Mouse (Mus musculus): ENCODE results near the gene Herc1. TPM values are rescaled to one million over a fixed set of nuclear protein-coding genes. Genes with fewer than 3 reads are reported as not detected.

The Herc1 gene
- polyA plus RNA-seq, 1 experiment from 2014 or later = 15.0 TPM

DNA sequence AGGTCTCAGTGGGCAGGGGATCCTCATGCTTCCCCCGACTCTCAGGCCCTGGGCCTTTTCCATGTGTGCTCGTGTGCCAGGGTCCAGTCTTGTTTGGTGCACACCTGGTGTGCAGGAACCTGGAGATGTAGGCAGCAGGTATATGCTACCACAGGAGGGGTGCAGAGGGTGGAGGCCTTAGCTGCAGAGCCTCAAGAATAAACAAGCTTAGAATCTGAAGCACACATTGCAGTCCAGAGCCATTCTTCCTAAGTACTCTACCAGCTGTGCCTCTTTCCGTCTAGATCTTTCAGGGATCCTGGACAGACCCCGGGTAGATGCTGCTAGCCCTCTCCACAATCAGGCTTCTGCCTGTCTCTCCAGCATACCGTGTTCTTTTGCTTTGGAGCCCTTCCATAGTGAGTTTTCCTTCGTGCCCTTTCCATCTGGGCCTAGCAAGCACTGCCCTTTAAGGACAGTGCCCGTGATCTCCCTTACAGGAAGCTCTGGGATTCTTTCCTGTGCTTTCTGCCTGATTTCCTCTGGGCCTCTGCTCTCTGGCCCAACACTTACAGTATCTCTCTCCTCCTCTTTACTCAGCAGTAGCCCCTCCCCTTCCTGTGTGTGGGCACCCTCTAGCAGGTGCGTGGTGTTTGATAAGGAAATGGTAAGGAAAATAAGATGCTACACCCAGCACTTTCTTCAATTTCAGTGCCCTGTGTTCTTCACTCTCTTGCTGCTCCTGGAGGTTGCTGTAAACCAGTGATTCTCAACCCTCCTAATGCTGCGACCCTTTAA is 155.1 kb downstream of the Herc1 start:
- ATAC-seq (replicated peaks; ENCODE audit: insufficient number of reproducible peaks, insufficient read depth, low FRiP score, low read depth) = no peak
- peaks cover 42% of the 10 kb centered on the region for H3K36me3 ChIP-seq
- 62% methylated on average over 9 of the region's 9 CpGs for WGBS

GRCm38 (mm10) chr9:66506011-66506410 is 155.8 kb downstream of the Herc1 start:
- Histone ChIP-seq H3K4me3 (no peak overlapping the region), H3K4me1 (replicated peaks) (peaks cover 18% of the 10 kb centered on the region), H3K9ac (no peak overlapping the region), H3K4me2 (no peak overlapping the region), H3K36me3 (peaks cover 35% of the 10 kb centered on the region), H3K9me3 (replicated peaks) (no peaks in the 10 kb centered on the region), H3K27me3 (no peaks in the 10 kb centered on the region), H3K27ac (no peak overlapping the region)
- ATAC-seq (replicated peaks; ENCODE audit: insufficient number of reproducible peaks, insufficient read depth, low FRiP score, low read depth) = no peak
- WGBS = 75% methylated on average over 4 of the region's 4 CpGs

More for the DNA sequence above, 155.1 kb downstream of the Herc1 start:
- no peak overlapping the region for H3K4me2 ChIP-seq
- H3K27ac ChIP-seq = no peak overlapping the region; the same call in 1 of the 2 replicates
- H3K9me3 ChIP-seq (replicated peaks) = no peaks in the 10 kb centered on the region
- no peaks in the 10 kb centered on the region for H3K27me3 ChIP-seq
- peaks cover 12% of the 10 kb centered on the region for H3K4me1 ChIP-seq (replicated peaks)
- H3K9ac ChIP-seq = no peak overlapping the region
- no peak overlapping the region for H3K4me3 ChIP-seq

GRCm38 (mm10) chr9:66506424-66506823 is 156.2 kb downstream of the Herc1 start:
- ATAC-seq (replicated peaks; ENCODE audit: insufficient number of reproducible peaks, insufficient read depth, low FRiP score, low read depth) = no peak
- H3K9me3 ChIP-seq (replicated peaks) = no peaks in the 10 kb centered on the region
- no peaks in the 10 kb centered on the region for H3K27me3 ChIP-seq
- no peak overlapping the region for H3K9ac ChIP-seq
- H3K27ac ChIP-seq = no peak overlapping the region
- H3K4me3 ChIP-seq = no peak overlapping the region
- H3K36me3 ChIP-seq = peaks cover 31% of the 10 kb centered on the region
- no peak overlapping the region for H3K4me2 ChIP-seq
- peaks cover 22% of the 10 kb centered on the region for H3K4me1 ChIP-seq (replicated peaks)

- no peak overlapping the region for H3K9ac ChIP-seq
- ATAC-seq (replicated peaks; ENCODE audit: insufficient number of reproducible peaks, insufficient read depth, low FRiP score, low read depth) = no peak
- WGBS = 81% methylated on average over 3 of the region's 3 CpGs
- H3K9me3 ChIP-seq (replicated peaks) = no peaks in the 10 kb centered on the region
- peaks cover 30% of the 10 kb centered on the region for H3K4me1 ChIP-seq (replicated peaks)
- H3K4me3 ChIP-seq = no peak overlapping the region
- H3K36me3 ChIP-seq = peaks cover 19% of the 10 kb centered on the region
- no peak overlapping the region for H3K4me2 ChIP-seq
- 0 out of 2 replicates have a peak overlapping the region, but pooled peaks have one; percentile 18 for H3K27ac ChIP-seq
- H3K27me3 ChIP-seq = no peaks in the 10 kb centered on the region
Observed at GRCm38 (mm10) chr9:66507684-66508083, 157.4 kb downstream of the Herc1 start.

DNA sequence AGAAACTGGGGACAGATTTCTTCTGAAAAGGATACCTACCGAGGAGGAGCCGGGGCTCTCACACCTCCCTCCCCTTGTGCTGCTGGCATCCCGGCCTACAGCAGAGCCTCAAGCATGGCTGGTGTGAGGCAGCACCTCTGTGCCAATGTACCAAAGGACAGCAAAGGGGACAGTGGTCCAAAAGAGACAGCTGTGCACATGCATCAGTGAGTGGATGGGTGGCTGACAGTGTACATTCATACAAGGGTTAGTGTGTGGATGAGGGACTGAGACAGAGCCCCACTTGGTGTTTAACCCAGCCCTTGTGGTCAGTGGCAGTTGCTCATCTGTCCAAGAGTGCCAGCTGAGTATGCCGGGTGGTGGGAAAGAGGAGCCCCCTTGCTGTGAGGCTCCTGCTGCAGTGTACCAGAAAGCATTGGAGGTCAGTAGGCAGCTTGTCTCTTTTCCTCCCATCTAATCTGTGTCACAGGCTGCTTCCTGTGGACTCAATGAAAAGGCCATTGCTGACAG is 158.7 kb downstream of the Herc1 start:
- whole genome bisulfite sequencing = 69% methylated on average over 4 of the region's 4 CpGs
- H3K9ac ChIP-seq = no peak overlapping the region
- H3K27me3 ChIP-seq = no peaks in the 10 kb centered on the region
- no peak overlapping the region for H3K4me2 ChIP-seq
- H3K4me1 ChIP-seq (replicated peaks) = peaks cover 34% of the 10 kb centered on the region
- no peaks in the 10 kb centered on the region for H3K9me3 ChIP-seq (replicated peaks)
- H3K27ac ChIP-seq = 0 out of 2 replicates have a peak overlapping the region, but pooled peaks have one; percentile 8
- no peak for ATAC-seq (replicated peaks; ENCODE audit: insufficient number of reproducible peaks, insufficient read depth, low FRiP score, low read depth)
- H3K4me3 ChIP-seq = no peak overlapping the region
- peaks cover 19% of the 10 kb centered on the region for H3K36me3 ChIP-seq

DNA sequence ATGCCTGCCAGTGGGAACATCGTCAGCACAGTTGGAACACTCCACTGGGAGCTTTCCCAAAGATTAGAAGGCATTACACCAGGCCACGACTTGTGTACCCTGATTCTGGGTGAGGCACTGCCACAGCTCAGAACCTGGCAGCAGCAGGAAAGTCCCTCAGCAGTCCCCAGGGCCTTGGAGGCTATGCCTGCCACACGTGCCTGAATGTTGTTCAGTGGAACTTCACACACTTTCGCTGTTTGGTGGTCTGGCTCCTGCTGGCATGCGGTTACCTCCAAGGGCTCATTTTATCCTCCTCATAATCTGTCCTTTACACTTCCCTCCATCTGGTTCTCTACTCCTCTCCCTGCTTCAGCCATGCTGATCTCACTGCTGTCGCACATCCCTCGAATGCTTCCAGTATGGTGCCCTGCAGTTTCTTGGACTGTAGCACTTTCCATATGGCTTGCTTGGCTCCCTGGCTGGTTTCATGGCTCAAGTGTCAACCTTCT is 160.1 kb downstream of the Herc1 start:
- no peak for ATAC-seq (replicated peaks; ENCODE audit: insufficient number of reproducible peaks, insufficient read depth, low FRiP score, low read depth)
- H3K27me3 ChIP-seq = no peaks in the 10 kb centered on the region
- no peak overlapping the region for H3K4me3 ChIP-seq
- H3K36me3 ChIP-seq = peaks cover 15% of the 10 kb centered on the region; the same call in 1 of the 2 replicates
- no peaks in the 10 kb centered on the region for H3K9me3 ChIP-seq (replicated peaks)
- peaks cover 40% of the 10 kb centered on the region for H3K4me1 ChIP-seq (replicated peaks)
- H3K4me2 ChIP-seq = no peak overlapping the region
- H3K27ac ChIP-seq = peak overlapping the region; percentile 34; the same call in 1 of the 2 replicates
- 65% methylated on average over 7 of the region's 7 CpGs for WGBS
- 0 out of 2 replicates have a peak overlapping the region, but pooled peaks have one; percentile 2 for H3K9ac ChIP-seq

DNA sequence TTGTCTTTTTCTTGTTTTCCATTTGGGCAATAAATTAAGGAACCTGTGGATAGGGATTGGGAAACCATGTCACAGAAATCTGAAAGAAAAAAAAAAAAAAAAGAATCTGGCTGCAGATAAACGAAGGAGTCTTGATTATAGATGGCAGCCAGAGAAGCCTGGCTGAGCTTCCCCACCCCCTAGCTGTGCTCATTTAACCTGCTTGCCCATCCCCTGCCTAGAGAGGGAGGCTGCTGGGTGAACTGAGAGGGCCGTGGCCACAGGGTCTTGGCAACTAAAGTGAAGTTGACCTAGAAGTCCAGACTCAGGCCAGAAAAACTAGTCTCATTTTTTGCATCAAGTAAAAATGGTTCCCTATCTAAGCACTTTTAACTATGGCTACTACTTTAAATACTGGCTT is 160.7 kb downstream of the Herc1 start:
- Histone ChIP-seq H3K9me3 (replicated peaks) (no peaks in the 10 kb centered on the region), H3K36me3 (peaks cover 18% of the 10 kb centered on the region), H3K4me3 (peak overlapping the region; percentile 68), H3K27me3 (no peaks in the 10 kb centered on the region), H3K4me1 (replicated peaks) (peaks cover 42% of the 10 kb centered on the region), H3K27ac (peak overlapping the region; percentile 98), H3K9ac (peak overlapping the region; percentile 80), H3K4me2 (peak overlapping the region; percentile 97)
- 9% methylated on average over 2 of the region's 2 CpGs for WGBS
- ATAC-seq (replicated peaks; ENCODE audit: insufficient number of reproducible peaks, insufficient read depth, low FRiP score, low read depth) = no peak

DNA sequence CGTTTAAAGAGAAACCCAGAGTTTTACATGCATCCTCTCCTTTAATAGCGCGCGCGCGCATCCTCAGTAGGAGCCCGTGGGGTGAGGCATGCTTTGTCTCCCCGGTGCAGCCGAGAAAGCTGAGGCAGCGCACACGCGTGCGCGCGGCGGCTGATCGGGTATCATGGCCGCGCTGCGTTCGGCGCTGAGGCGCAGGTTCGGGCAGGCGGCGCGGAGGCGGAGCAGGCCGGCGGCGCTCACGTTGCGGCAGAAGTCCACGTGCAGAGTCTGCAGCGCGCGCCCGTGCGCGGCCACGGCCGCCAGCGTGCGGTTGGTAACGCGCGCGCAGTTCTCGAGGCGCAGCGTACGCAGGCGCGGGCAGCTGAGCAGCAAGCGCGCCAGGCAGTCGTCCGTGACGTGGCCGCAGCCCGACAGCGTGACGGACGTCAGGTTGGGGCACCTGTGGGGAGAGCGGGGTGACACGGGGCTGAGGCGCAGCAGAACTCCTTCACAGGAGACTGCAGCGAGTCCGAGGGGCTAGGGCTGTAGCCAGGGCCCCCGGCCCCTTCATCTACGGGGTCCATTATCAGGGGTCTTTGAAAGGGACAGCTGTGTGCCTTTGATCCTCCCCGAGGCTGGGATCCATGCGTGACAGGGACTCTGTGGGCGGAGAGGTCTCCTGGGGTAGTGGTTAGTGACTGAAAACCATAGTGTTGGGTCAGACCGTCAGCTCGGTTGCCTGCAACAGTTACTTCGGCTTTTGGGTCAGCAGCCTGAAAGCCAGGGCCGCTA is 161.5 kb downstream of the Herc1 start:
- H3K36me3 ChIP-seq = peaks cover 25% of the 10 kb centered on the region
- peaks cover 40% of the 10 kb centered on the region for H3K4me1 ChIP-seq (replicated peaks)
- under 1% methylated on average over 78 of the region's 78 CpGs for WGBS
- peak overlapping the region; percentile 68 for H3K4me3 ChIP-seq
- H3K27ac ChIP-seq = peak overlapping the region; percentile 98
- H3K27me3 ChIP-seq = no peaks in the 10 kb centered on the region
- ATAC-seq (replicated peaks; ENCODE audit: insufficient number of reproducible peaks, insufficient read depth, low FRiP score, low read depth) = peak; percentile 78
- H3K4me2 ChIP-seq = peak overlapping the region; percentile 97
- H3K9me3 ChIP-seq (replicated peaks) = no peaks in the 10 kb centered on the region
- H3K9ac ChIP-seq = peak overlapping the region; percentile 80

- WGBS = 0% methylated on average over 8 of the region's 8 CpGs
- ATAC-seq (replicated peaks; ENCODE audit: insufficient number of reproducible peaks, insufficient read depth, low FRiP score, low read depth) = peak; percentile 75
- no peaks in the 10 kb centered on the region for H3K9me3 ChIP-seq (replicated peaks)
- peak overlapping the region; percentile 97 for H3K4me2 ChIP-seq
- peak overlapping the region; percentile 80 for H3K9ac ChIP-seq
- peak overlapping the region; percentile 68 for H3K4me3 ChIP-seq
- H3K4me1 ChIP-seq (replicated peaks) = peaks cover 40% of the 10 kb centered on the region
- H3K36me3 ChIP-seq = peaks cover 30% of the 10 kb centered on the region
- H3K27ac ChIP-seq = peak overlapping the region; percentile 98
- no peaks in the 10 kb centered on the region for H3K27me3 ChIP-seq
Observed at GRCm38 (mm10) chr9:66512351-66512671, 162.1 kb downstream of the Herc1 start.

GRCm38 (mm10) chr9:66513150-66513549 is 162.9 kb downstream of the Herc1 start:
- H3K4me2 ChIP-seq = peak overlapping the region; percentile 97

GRCm38 (mm10) chr9:66513661-66514255 is 163.5 kb downstream of the Herc1 start:
- Histone ChIP-seq H3K9me3 (replicated peaks) (no peaks in the 10 kb centered on the region), H3K4me3 (peak overlapping the region; percentile 68), H3K9ac (peak overlapping the region; percentile 80), H3K4me1 (replicated peaks) (peaks cover 40% of the 10 kb centered on the region), H3K27me3 (no peaks in the 10 kb centered on the region), H3K27ac (peak overlapping the region; percentile 98), H3K4me2 (peak overlapping the region; percentile 97), H3K36me3 (peaks cover 37% of the 10 kb centered on the region)
- WGBS = 53% methylated on average over 4 of the region's 4 CpGs
- no peak for ATAC-seq (replicated peaks; ENCODE audit: insufficient number of reproducible peaks, insufficient read depth, low FRiP score, low read depth)

More at GRCm38 (mm10) chr9:66513150-66513549, 162.9 kb downstream of the Herc1 start:
- ATAC-seq (replicated peaks; ENCODE audit: insufficient number of reproducible peaks, insufficient read depth, low FRiP score, low read depth) = no peak
- Histone ChIP-seq H3K9ac (peak overlapping the region; percentile 80), H3K27ac (peak overlapping the region; percentile 98), H3K4me1 (replicated peaks) (peaks cover 40% of the 10 kb centered on the region), H3K27me3 (no peaks in the 10 kb centered on the region), H3K4me3 (peak overlapping the region; percentile 68), H3K9me3 (replicated peaks) (no peaks in the 10 kb centered on the region), H3K36me3 (peaks cover 38% of the 10 kb centered on the region)
